Mouse (Mus musculus): ENCODE data around the gene Pnmal1. TPM values are rescaled to one million over a fixed set of nuclear protein-coding genes. Genes with fewer than 3 reads are reported as not detected.

The Pnmal1 gene
- polyA plus RNA-seq, 1 experiment: not detected

- Histone ChIP-seq H3K36me3 (ENCODE audit: control insufficient read depth, insufficient read depth) (no peaks in the 10 kb centered on the region), H3K4me3 (ENCODE audit: insufficient read depth, poor library complexity, severe bottlenecking) (no peak overlapping the region), H3K79me2 (ENCODE audit: control insufficient read depth, insufficient read depth) (no peaks in the 10 kb centered on the region), H3ac (ENCODE audit: control insufficient read depth, insufficient read length, low read depth) (no peak overlapping the region), H3K79me3 (ENCODE audit: low read depth) (no peaks in the 10 kb centered on the region), H3K27me3 (ENCODE audit: control insufficient read depth, insufficient read depth, insufficient read length) (no peaks in the 10 kb centered on the region)
- no peak for TF ChIP-seq FOSL1 (IDR thresholded peaks at IDR 0.05; ENCODE audit: insufficient read depth, low read length, poor library complexity, severe bottlenecking)
- TF ChIP-seq MYOD1 (IDR thresholded peaks at IDR 0.05; ENCODE audit: control insufficient read depth, insufficient read length, low read depth): no peak
- no peak for TF ChIP-seq MAX (IDR thresholded peaks at IDR 0.05)
- peak; percentile 12 for TF ChIP-seq CTCF (IDR thresholded peaks at IDR 0.05; ENCODE audit: control insufficient read depth, insufficient read depth, insufficient read length)
- no peak for TF ChIP-seq MYOG (IDR thresholded peaks at IDR 0.05; ENCODE audit: control insufficient read depth, extremely low read depth, insufficient read length)
Measured at GRCm38 (mm10) chr7:16931968-16932627, 27.4 kb upstream of the Pnmal1 start.

GRCm38 (mm10) chr7:16932704-16933577 lies 26.5 kb upstream of the Pnmal1 start:
- Histone ChIP-seq H3ac (ENCODE audit: control insufficient read depth, insufficient read length, low read depth) (no peak overlapping the region), H3K79me3 (ENCODE audit: low read depth) (no peaks in the 10 kb centered on the region), H3K27me3 (ENCODE audit: control insufficient read depth, insufficient read depth, insufficient read length) (no peaks in the 10 kb centered on the region), H3K79me2 (ENCODE audit: control insufficient read depth, insufficient read depth) (no peaks in the 10 kb centered on the region), H3K4me3 (ENCODE audit: insufficient read depth, poor library complexity, severe bottlenecking) (no peak overlapping the region), H3K36me3 (ENCODE audit: control insufficient read depth, insufficient read depth) (no peaks in the 10 kb centered on the region)
- no peak for TF ChIP-seq CTCF (IDR thresholded peaks at IDR 0.05; ENCODE audit: control insufficient read depth, insufficient read depth, insufficient read length)
- TF ChIP-seq CEBPB (IDR thresholded peaks at IDR 0.05; ENCODE audit: low read depth): no peak
- TF ChIP-seq USF1 (IDR thresholded peaks at IDR 0.05; ENCODE audit: low read depth): no peak
- TF ChIP-seq MYOD1 (IDR thresholded peaks at IDR 0.05; ENCODE audit: control insufficient read depth, insufficient read length, low read depth): no peak
- no peak for TF ChIP-seq MAX (IDR thresholded peaks at IDR 0.05)
- TF ChIP-seq MYOG (IDR thresholded peaks at IDR 0.05; ENCODE audit: control insufficient read depth, extremely low read depth, insufficient read length): no peak
- no peak for TF ChIP-seq FOSL1 (IDR thresholded peaks at IDR 0.05; ENCODE audit: insufficient read depth, low read length, poor library complexity, severe bottlenecking)

GRCm38 (mm10) chr7:16937312-16937711 lies 22.2 kb upstream of the Pnmal1 start:
- TF ChIP-seq CTCF (IDR thresholded peaks at IDR 0.05; ENCODE audit: control insufficient read depth, insufficient read depth, insufficient read length): peak; percentile 5
- TF ChIP-seq FOSL1 (IDR thresholded peaks at IDR 0.05; ENCODE audit: insufficient read depth, low read length, poor library complexity, severe bottlenecking): no peak
- no peaks in the 10 kb centered on the region for H3K79me2 ChIP-seq (ENCODE audit: control insufficient read depth, insufficient read depth)
- H3K4me3 ChIP-seq (ENCODE audit: insufficient read depth, poor library complexity, severe bottlenecking): no peak overlapping the region
- no peaks in the 10 kb centered on the region for H3K27me3 ChIP-seq (ENCODE audit: control insufficient read depth, insufficient read depth, insufficient read length)
- H3K79me3 ChIP-seq (ENCODE audit: low read depth): no peaks in the 10 kb centered on the region
- no peaks in the 10 kb centered on the region for H3K36me3 ChIP-seq (ENCODE audit: control insufficient read depth, insufficient read depth)
- H3ac ChIP-seq (ENCODE audit: control insufficient read depth, insufficient read length, low read depth): no peak overlapping the region

- Histone ChIP-seq H3K4me3 (ENCODE audit: insufficient read depth, poor library complexity, severe bottlenecking) (no peak overlapping the region), H3ac (ENCODE audit: control insufficient read depth, insufficient read length, low read depth) (no peak overlapping the region), H3K36me3 (ENCODE audit: control insufficient read depth, insufficient read depth) (no peaks in the 10 kb centered on the region), H3K27me3 (ENCODE audit: control insufficient read depth, insufficient read depth, insufficient read length) (no peaks in the 10 kb centered on the region), H3K79me2 (ENCODE audit: control insufficient read depth, insufficient read depth) (no peaks in the 10 kb centered on the region), H3K79me3 (ENCODE audit: low read depth) (no peaks in the 10 kb centered on the region)
- no peak for TF ChIP-seq MAX (IDR thresholded peaks at IDR 0.05)
- TF ChIP-seq CEBPB (IDR thresholded peaks at IDR 0.05; ENCODE audit: low read depth): no peak
- TF ChIP-seq CTCF (IDR thresholded peaks at IDR 0.05; ENCODE audit: control insufficient read depth, insufficient read depth, insufficient read length): no peak
- TF ChIP-seq MYOD1 (IDR thresholded peaks at IDR 0.05; ENCODE audit: control insufficient read depth, insufficient read length, low read depth): no peak
- TF ChIP-seq USF1 (IDR thresholded peaks at IDR 0.05; ENCODE audit: low read depth): no peak
- no peak for TF ChIP-seq FOSL1 (IDR thresholded peaks at IDR 0.05; ENCODE audit: insufficient read depth, low read length, poor library complexity, severe bottlenecking)
- TF ChIP-seq MYOG (IDR thresholded peaks at IDR 0.05; ENCODE audit: control insufficient read depth, extremely low read depth, insufficient read length): no peak
Measured at GRCm38 (mm10) chr7:16938117-16938791, 21.2 kb upstream of the Pnmal1 start.

- no peak for TF ChIP-seq CEBPB (IDR thresholded peaks at IDR 0.05; ENCODE audit: low read depth)
- no peak for TF ChIP-seq CTCF (IDR thresholded peaks at IDR 0.05; ENCODE audit: control insufficient read depth, insufficient read depth, insufficient read length)
- no peak for TF ChIP-seq USF1 (IDR thresholded peaks at IDR 0.05; ENCODE audit: low read depth)
- no peak for TF ChIP-seq FOSL1 (IDR thresholded peaks at IDR 0.05; ENCODE audit: insufficient read depth, low read length, poor library complexity, severe bottlenecking)
- no peak for TF ChIP-seq MYOG (IDR thresholded peaks at IDR 0.05; ENCODE audit: control insufficient read depth, extremely low read depth, insufficient read length)
- TF ChIP-seq MAX (IDR thresholded peaks at IDR 0.05): no peak
- TF ChIP-seq MYOD1 (IDR thresholded peaks at IDR 0.05; ENCODE audit: control insufficient read depth, insufficient read length, low read depth): no peak
- H3K36me3 ChIP-seq (ENCODE audit: control insufficient read depth, insufficient read depth): no peaks in the 10 kb centered on the region
Measured at GRCm38 (mm10) chr7:16940292-16940691, 19.2 kb upstream of the Pnmal1 start.

More at GRCm38 (mm10) chr7:16940292-16940691, 19.2 kb upstream of the Pnmal1 start:
- H3ac ChIP-seq (ENCODE audit: control insufficient read depth, insufficient read length, low read depth): no peak overlapping the region
- no peaks in the 10 kb centered on the region for H3K79me2 ChIP-seq (ENCODE audit: control insufficient read depth, insufficient read depth)
- no peak overlapping the region for H3K4me3 ChIP-seq (ENCODE audit: insufficient read depth, poor library complexity, severe bottlenecking)
- H3K27me3 ChIP-seq (ENCODE audit: control insufficient read depth, insufficient read depth, insufficient read length): no peaks in the 10 kb centered on the region
- no peaks in the 10 kb centered on the region for H3K79me3 ChIP-seq (ENCODE audit: low read depth)

All from C2C12 (cell line).